Mouse (Mus musculus): ENCODE measurements around the gene Ift140.

DNA sequence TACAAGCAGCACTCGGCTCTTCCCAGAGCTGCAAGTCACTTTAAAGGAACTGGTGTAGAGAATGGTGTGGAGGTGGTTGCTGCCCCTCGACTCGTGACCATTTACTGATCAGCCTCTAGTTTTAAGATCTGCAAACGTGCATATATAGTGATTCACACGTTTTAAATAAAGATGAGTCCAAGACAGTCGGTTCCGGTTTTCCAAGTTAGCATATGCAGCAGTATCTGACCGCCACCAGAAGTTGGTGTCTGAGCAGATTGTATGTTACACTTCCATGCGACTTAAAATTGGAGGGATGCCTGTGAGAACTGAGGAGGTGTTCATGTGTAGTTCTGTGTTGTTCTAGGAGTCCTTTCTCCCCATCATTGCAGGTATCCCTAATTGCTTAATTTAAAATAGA, 37.4 kb downstream of the Ift140 start:
- no peak for TF ChIP-seq USF2 (IDR thresholded peaks at IDR 0.05; ENCODE audit: borderline replicate concordance in 1 of 2, insufficient read depth in 1 of 2, low read depth in 1 of 2, low read length in 2 of 2)
- TF ChIP-seq CTCF (IDR thresholded peaks at IDR 0.05 in 2 of 3, conservative IDR thresholded peaks at IDR 0.05 in 1 of 3; ENCODE audit: control insufficient read depth in 1 of 3, insufficient read depth in 1 of 3, low read depth in 2 of 3, low read length in 3 of 3, poor library complexity in 1 of 3, severe bottlenecking in 1 of 3), result no peak
- no peak for TF ChIP-seq CHD1 (IDR thresholded peaks at IDR 0.05; ENCODE audit: low read depth, low read length)
- no peak for TF ChIP-seq MYC (IDR thresholded peaks at IDR 0.05; ENCODE audit: low read depth, low read length)
- TF ChIP-seq ZMIZ1 (IDR thresholded peaks at IDR 0.05; ENCODE audit: low read depth, low read length), result no peak
- TF ChIP-seq EP300 (IDR thresholded peaks at IDR 0.05; ENCODE audit: low read depth in 1 of 2, low read length in 2 of 2), result no peak
- TF ChIP-seq TAL1 (IDR thresholded peaks at IDR 0.05; ENCODE audit: low read length), result no peak
- no peak for TF ChIP-seq NRF1 (IDR thresholded peaks at IDR 0.05; ENCODE audit: insufficient read depth, low read depth, low read length, poor library complexity, severe bottlenecking)
- TF ChIP-seq MEF2A (IDR thresholded peaks at IDR 0.05; ENCODE audit: extremely low read depth, insufficient replicate concordance, low read depth, low read length, poor library complexity, severe bottlenecking), result no peak
- no peak for TF ChIP-seq BHLHE40 (IDR thresholded peaks at IDR 0.05; ENCODE audit: borderline replicate concordance, low read depth, low read length)
- TF ChIP-seq GATA1 (IDR thresholded peaks at IDR 0.05; ENCODE audit: low read depth, low read length), result no peak
- TF ChIP-seq ZC3H11A (IDR thresholded peaks at IDR 0.05; ENCODE audit: low read depth, low read length), result no peak
- TF ChIP-seq USF1 (IDR thresholded peaks at IDR 0.05; ENCODE audit: low read depth, low read length), result no peak
- TF ChIP-seq SIN3A (IDR thresholded peaks at IDR 0.05; ENCODE audit: low read length), result no peak

Measured in MEL (cell line).